Comparison of ENCODE assay signal across 18 mouse cellular contexts in the genomic region with DNA sequence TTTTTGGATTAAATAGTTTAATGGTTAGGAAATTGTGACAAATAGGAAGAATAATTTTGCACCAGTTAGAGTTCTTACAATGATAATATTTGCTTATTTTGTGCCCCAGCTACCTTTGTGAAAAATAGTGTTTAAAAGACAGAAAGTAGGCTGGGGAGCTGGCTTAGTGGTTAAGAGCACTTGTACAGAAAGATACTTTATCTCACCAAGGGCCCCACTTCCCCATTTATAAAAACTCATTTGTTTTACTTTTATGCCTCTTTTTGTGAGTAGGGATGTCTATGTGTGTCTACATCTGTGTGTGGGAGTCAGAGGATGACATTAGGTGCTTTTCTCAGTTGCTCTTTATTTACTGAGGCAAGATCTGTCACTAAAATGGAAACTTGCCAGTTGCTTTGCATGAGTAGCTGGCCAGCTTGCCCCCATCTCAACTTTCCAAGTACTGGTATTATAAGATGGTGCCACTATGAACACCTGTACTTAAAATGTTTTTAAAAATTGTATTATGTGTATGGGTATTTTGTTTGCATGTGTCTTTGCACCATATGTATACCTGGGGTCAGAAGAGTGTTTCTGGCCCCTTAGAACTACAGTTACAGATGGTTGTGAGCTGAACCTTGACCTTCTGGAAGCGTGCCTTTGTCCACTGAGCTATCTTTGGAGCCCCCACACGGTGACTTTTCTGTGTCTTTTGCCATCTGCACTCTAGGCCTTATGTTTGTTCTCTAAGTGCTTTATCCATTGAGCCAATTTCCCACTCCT. TPM values are rescaled to one million over a fixed set of nuclear protein-coding genes. Genes with fewer than 3 reads are reported as not detected.
DNase-seq lines count a peak whose midpoint lies in the region; ATAC-seq and TF ChIP-seq lines count a peak whose summit lies in the region.
"Had no signal": no experiment of that assay in that cellular context is flagged by ENCODE, and none has a peak within 500 bp of the region (broad histone marks: within the 10 kb centered on the region; RNA-seq: fewer than 3 reads in every experiment).

No protein-coding gene starts in this region.

- peaks cover 39% of the 10 kb centered on the region for H3K4me1 ChIP-seq in erythroblast, embryonic 14.5 days (ENCODE audit: control insufficient read depth)
- H3K4me1 ChIP-seq in liver, adult 2 months (ENCODE audit: control insufficient read depth, insufficient read depth, low read length), result peaks cover 25% of the 10 kb centered on the region
- peaks cover 10% of the 10 kb centered on the region for H3K4me1 ChIP-seq in liver, postnatal 0 days (ENCODE audit: insufficient read depth)
- peaks cover 2% of the 10 kb centered on the region for H3K4me1 ChIP-seq in ES-Bruce4 (ENCODE audit: control insufficient read depth, insufficient read depth, low read length)
- peaks cover 25% of the 10 kb centered on the region for H3K4me1 ChIP-seq in liver, embryonic 16.5 days (ENCODE audit: control insufficient read depth, low read depth, low read length)

- no peak overlapping the region for H3K9ac ChIP-seq in liver, adult 2 months (ENCODE audit: low read depth, low read length)
- no peak overlapping the region for H3K9ac ChIP-seq in liver, postnatal 0 days (replicated peaks)
- no peak overlapping the region for H3K9ac ChIP-seq in ES-Bruce4 (ENCODE audit: low read depth, poor library complexity, severe bottlenecking)
- no peak overlapping the region for H3K9ac ChIP-seq in liver, embryonic 16.5 days (ENCODE audit: low read depth, low read length)
- H3K9ac ChIP-seq: embryonic facial prominence, embryonic 12.5 days; heart, embryonic 15.5 days; limb, embryonic 12.5 days had no signal

- no peak overlapping the region for H3K4me2 ChIP-seq in liver, postnatal 0 days (ENCODE audit: low read depth, low read length)
- H3K4me2 ChIP-seq in liver, embryonic 16.5 days (ENCODE audit: low read depth, low read length), result 0 out of 2 replicates have a peak overlapping the region, but pooled peaks have one; percentile 1
- H3K4me2 ChIP-seq: embryonic facial prominence, embryonic 12.5 days; heart, embryonic 15.5 days; limb, embryonic 12.5 days had no signal

- 0 out of 2 replicates have a peak overlapping the region, but pooled peaks have one; percentile 37 for H3K27ac ChIP-seq in liver, adult 2 months (replicated peaks; ENCODE audit: insufficient read depth, low read depth, low read length)
- H3K27ac ChIP-seq in liver, postnatal 0 days (ENCODE audit: low read depth), result no peak overlapping the region; the same call in 1 of the 2 replicates
- 0 out of 2 replicates have a peak overlapping the region, but pooled peaks have one; percentile 21 for H3K27ac ChIP-seq in ES-Bruce4 (ENCODE audit: insufficient read depth, low read length)
- H3K27ac ChIP-seq in liver, embryonic 16.5 days (ENCODE audit: low read length), result no peak overlapping the region
- H3K27ac ChIP-seq: embryonic facial prominence, embryonic 12.5 days; forebrain, embryonic 10.5 days; heart, embryonic 15.5 days; hindbrain, embryonic 10.5 days; limb, embryonic 12.5 days; midbrain, embryonic 10.5 days had no signal

- peak; percentile 67 for DNase-seq in liver, adult 2 months (ENCODE audit: extremely low read depth, low read depth, low spot score)
- no peak for DNase-seq in liver, postnatal 0 days
- no peak for DNase-seq in gastrocnemius, postnatal 10 days
- no peak for DNase-seq in urinary bladder, postnatal 25 days (ENCODE audit: low spot score)
- DNase-seq: cerebellum, postnatal 36 days; lung, postnatal 10 days; retina, postnatal 1 day had no signal

- H3K4me3 ChIP-seq in erythroblast, embryonic 14.5 days (replicated peaks), result peak overlapping the region; percentile 100
- no peak overlapping the region for H3K4me3 ChIP-seq in liver, adult 2 months (ENCODE audit: insufficient read depth, low read depth, low read length)
- no peak overlapping the region for H3K4me3 ChIP-seq in liver, postnatal 0 days (ENCODE audit: low read depth, low read length)
- H3K4me3 ChIP-seq in ES-Bruce4 (ENCODE audit: low read depth, low read length), result no peak overlapping the region
- no peak overlapping the region for H3K4me3 ChIP-seq in liver, embryonic 16.5 days (ENCODE audit: low read depth, low read length)
- H3K4me3 ChIP-seq: embryonic facial prominence, embryonic 12.5 days; heart, embryonic 15.5 days; hindbrain, embryonic 10.5 days; limb, embryonic 12.5 days; midbrain, embryonic 10.5 days had no signal

- H3K9me3 ChIP-seq in erythroblast, embryonic 14.5 days (ENCODE audit: control insufficient read depth, low read length), result no peaks in the 10 kb centered on the region
- H3K9me3 ChIP-seq in liver, postnatal 0 days (ENCODE audit: low read length), result no peaks in the 10 kb centered on the region
- H3K9me3 ChIP-seq in ES-Bruce4 (replicated peaks; ENCODE audit: control insufficient read depth, insufficient read depth, low read length, poor library complexity, severe bottlenecking), result no peaks in the 10 kb centered on the region
- H3K9me3 ChIP-seq in liver, embryonic 16.5 days (replicated peaks; ENCODE audit: control insufficient read depth, low read length), result no peaks in the 10 kb centered on the region
- H3K9me3 ChIP-seq: embryonic facial prominence, embryonic 12.5 days; heart, embryonic 15.5 days; hindbrain, embryonic 10.5 days; limb, embryonic 12.5 days; midbrain, embryonic 10.5 days had no signal

- 19% methylated on average over 2 of the region's 2 CpGs for WGBS in liver, adult 2 months
- 50% methylated on average over 2 of the region's 2 CpGs for WGBS in liver, postnatal 0 days (ENCODE audit: insufficient replicate concordance)
- WGBS in liver, embryonic 16.5 days (ENCODE audit: insufficient replicate concordance), result 58% methylated on average over 2 of the region's 2 CpGs

- no peak for ATAC-seq in erythroblast, adult 5-6 weeks (replicated peaks; ENCODE audit: low FRiP score, poor library complexity, severe bottlenecking)
- no peak for ATAC-seq in liver, postnatal 0 days
- ATAC-seq in liver, embryonic 16.5 days (ENCODE audit: low read depth), result no peak
- ATAC-seq: inflammation-experienced regulatory T-cells, adult 6 months had no signal

- peaks cover 17% of the 10 kb centered on the region for H3K79me2 ChIP-seq in liver, adult 2 months (ENCODE audit: control insufficient read depth, insufficient read depth, low read length)

- TF ChIP-seq CTCF in liver, adult 2 months (IDR thresholded peaks at IDR 0.05; ENCODE audit: low read depth, low read length), result no peak
- TF ChIP-seq CTCF in liver, postnatal 0 days (IDR thresholded peaks at IDR 0.05; ENCODE audit: low read depth), result no peak
- TF ChIP-seq CTCF in ES-Bruce4 (IDR thresholded peaks at IDR 0.05; ENCODE audit: low read depth, low read length), result no peak

- no peak for TF ChIP-seq POLR2A in liver, adult 2 months (IDR thresholded peaks at IDR 0.05; ENCODE audit: extremely low read depth, insufficient read depth, low read length)
- TF ChIP-seq POLR2A in ES-Bruce4 (IDR thresholded peaks at IDR 0.05; ENCODE audit: insufficient read depth, low read length), result no peak

- no peaks in the 10 kb centered on the region for H3K27me3 ChIP-seq in erythroblast, embryonic 14.5 days (ENCODE audit: control insufficient read depth)
- no peaks in the 10 kb centered on the region for H3K27me3 ChIP-seq in liver, adult 2 months (ENCODE audit: control insufficient read depth, insufficient read depth, low read length)
- no peaks in the 10 kb centered on the region for H3K27me3 ChIP-seq in liver, postnatal 0 days (ENCODE audit: insufficient read depth, low read length)
- no peaks in the 10 kb centered on the region for H3K27me3 ChIP-seq in ES-Bruce4 (ENCODE audit: control insufficient read depth, insufficient read depth, low read length, poor library complexity, severe bottlenecking)
- H3K27me3 ChIP-seq in liver, embryonic 16.5 days (ENCODE audit: control insufficient read depth, insufficient read depth, low read depth, low read length), result no peaks in the 10 kb centered on the region
- H3K27me3 ChIP-seq: embryonic facial prominence, embryonic 12.5 days; heart, embryonic 15.5 days; limb, embryonic 12.5 days had no signal

- no peak for TF ChIP-seq EP300 in liver, postnatal 0 days (IDR thresholded peaks at IDR 0.05; ENCODE audit: low read depth)
- TF ChIP-seq EP300 in ES-Bruce4 (IDR thresholded peaks at IDR 0.05; ENCODE audit: insufficient read depth, low read depth, low read length), result no peak

- peaks cover 35% of the 10 kb centered on the region for H3K36me3 ChIP-seq in erythroblast, embryonic 14.5 days (ENCODE audit: control insufficient read depth)
- 0 out of 2 replicates have a peak, but pooled peaks cover 2% of the 10 kb centered on the region for H3K36me3 ChIP-seq in liver, adult 2 months (ENCODE audit: control insufficient read depth, insufficient read depth, low read length)
- no peaks in the 10 kb centered on the region for H3K36me3 ChIP-seq in liver, postnatal 0 days (replicated peaks; ENCODE audit: insufficient read depth, low read length)
- peaks cover 8% of the 10 kb centered on the region for H3K36me3 ChIP-seq in ES-Bruce4 (ENCODE audit: control insufficient read depth, insufficient read depth, low read length, poor library complexity, severe bottlenecking)
- no peaks in the 10 kb centered on the region for H3K36me3 ChIP-seq in liver, embryonic 16.5 days (ENCODE audit: control insufficient read depth, insufficient read depth)
- H3K36me3 ChIP-seq: embryonic facial prominence, embryonic 12.5 days; heart, embryonic 15.5 days; limb, embryonic 12.5 days had no signal

RNA-seq across cellular contexts. Expression of gene Asxl2, which starts 3.2 kb away (rescaled TPM):
- polyA plus RNA-seq in erythroblast, embryonic 14.5 days (2012), result 0.64 and 1.1 TPM in 2 replicates
- total RNA-seq in erythroblast, adult 5-6 weeks (2015; ENCODE audit: low replicate concordance), result 21.9 and 23.0 TPM in 2 replicates
- total RNA-seq in erythroblast, adult 5-6 weeks (2017; ENCODE audit: low replicate concordance), result 25.2 and 36.8 TPM in 2 replicates
- total RNA-seq in liver, adult 2 months (2014; rRNA removed), result 18.3 and 18.6 TPM in 2 replicates
- polyA plus RNA-seq in liver, adult 2 months (2012; rRNA removed), result 3.7 and 4.2 TPM in 2 replicates
- polyA plus RNA-seq in liver, postnatal 0 days (2015; fragmentation: Nextera tagmentation; extraction: Ambion mirVana), result 4.3 and 5.1 TPM in 2 replicates
- polyA plus RNA-seq in ES-Bruce4 (2011; ENCODE audit: insufficient read depth, insufficient read length, low read depth, missing spikeins), result 60.7 and 60.9 TPM in 2 replicates
- 8.7 and 10.3 TPM in 2 replicates for polyA plus RNA-seq in liver, embryonic 16.5 days (2015; fragmentation: Nextera tagmentation; extraction: Ambion mirVana)
- 10 to 100 TPM; 19.4 to 22.7 TPM for total RNA-seq in gastrocnemius, postnatal 10 days (2021)

Comparison
In these comparisons a context has a peak if more than half of its experiments do, and no peak if none do; other contexts are left out.
1. H3K27ac ChIP-seq: peak in liver, adult 2 months (single experiment) and ES-Bruce4 (single experiment); none in liver, postnatal 0 days (single experiment) and liver, embryonic 16.5 days (single experiment).